Mouse (Mus musculus) urinary bladder, postnatal 14 days (tissue): ENCODE data around the gene Tas2r143.

Experiments
- DNase-seq: peaks from one replicate; pipeline ENCODE4 v3.0.0; 2021; ENCODE audit warnings: low spot score

Gene Tas2r143

DNA sequence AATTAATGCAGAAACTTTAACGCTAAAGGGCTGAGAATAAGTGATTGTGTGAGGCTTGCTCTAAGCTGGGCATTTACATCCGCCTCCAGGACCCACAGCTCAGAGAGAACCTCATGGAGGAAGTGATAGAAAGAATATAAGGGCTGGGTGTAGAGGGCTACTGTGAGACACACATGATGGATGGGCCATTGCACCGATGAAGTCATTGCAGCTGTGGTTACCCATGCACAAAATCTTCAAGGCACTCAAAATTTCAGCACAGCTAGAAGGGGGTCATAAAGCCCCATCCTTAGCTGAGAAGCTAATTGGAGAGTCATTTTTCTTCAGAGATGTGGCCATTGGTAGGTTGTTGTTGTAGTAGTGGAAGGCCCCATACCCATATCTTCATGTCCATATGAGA is 1.8 kb upstream of the Tas2r143 start:
- no peak for DNase-seq

DNA sequence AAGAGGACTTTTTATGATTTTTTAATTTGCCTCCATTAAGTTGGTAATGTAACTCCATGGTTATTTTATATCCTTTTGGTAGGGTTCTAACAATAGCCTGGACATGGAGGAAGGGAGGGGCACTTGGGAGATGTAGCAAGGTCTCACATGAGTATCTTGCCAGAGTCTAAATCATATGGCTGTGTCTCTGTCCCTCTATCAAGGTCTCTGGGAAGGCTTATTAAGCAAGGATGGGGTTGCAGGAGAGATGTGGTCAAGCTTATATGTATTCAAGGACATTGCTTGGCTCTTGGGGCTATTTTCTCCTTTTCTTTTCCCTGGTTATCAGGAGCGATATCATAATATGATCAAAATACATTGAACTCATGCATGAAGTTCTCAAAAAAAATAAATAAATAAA is 1.0 kb upstream of the Tas2r143 start:
- DNase-seq = no peak

DNA sequence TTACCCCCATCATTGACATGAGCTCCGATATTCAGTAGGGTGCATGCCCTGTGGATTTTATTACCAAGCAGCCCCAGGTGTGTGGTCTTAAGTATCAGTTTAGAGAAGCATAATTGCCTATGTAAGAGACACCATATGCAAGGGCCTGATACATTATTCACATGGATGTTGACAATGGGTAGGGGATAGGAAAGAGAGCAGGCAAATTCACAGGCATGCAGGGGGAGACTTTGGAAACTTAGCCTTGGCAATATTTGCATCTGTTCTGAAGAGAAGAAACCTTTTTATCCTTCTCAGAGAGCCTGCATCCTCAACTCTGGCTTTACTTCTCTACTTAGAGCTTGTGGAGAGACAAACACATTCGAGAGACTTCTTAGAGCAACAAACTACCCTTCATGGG is 5.1 kb downstream of the Tas2r143 start, which contains the start of gene Tas2r135:
Gene Tas2r135 (plus strand): TSS at position 301 of the 400 bp plus-strand sequence.
- no peak for DNase-seq

DNA sequence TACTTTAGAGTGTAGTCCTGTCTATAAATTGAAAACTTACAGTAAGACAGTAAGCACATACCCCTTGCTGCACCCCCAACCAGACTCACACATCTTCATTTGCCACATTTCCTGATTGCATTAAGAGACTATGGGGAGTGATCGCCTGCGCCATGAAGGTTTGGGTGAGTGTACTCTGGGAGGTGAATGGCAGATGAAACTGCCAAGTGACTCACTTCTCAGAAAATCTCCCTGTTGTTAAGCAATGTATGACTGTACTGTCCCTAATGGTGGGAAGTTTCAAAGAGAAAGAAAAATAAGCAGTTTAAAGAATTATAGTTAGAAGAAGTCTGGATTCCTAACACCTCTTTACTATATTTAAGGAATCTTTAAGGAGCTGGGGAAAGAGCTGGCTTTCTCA is 19.4 kb downstream of the Tas2r143 start:
- no peak for DNase-seq

DNA sequence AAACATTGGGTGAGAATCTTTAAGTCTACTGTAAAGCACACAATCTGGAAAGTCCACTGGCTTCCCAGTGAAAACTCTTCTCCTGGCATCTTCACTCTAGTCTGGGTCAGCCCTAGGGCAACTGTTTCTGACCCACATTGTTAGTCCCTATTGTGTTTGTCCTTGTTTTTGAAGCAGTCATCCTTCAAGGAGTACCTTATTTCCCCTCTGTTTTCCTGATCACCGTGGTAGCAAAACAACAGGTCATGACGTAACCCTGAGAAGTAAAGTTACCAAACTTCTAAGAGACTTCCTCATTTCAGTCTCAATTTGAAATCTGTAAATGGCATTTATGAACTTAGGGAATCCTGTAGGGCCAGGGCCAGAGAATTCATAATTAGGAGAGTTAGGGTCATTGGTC is 21.4 kb downstream of the Tas2r143 start:
- no peak for DNase-seq

DNA sequence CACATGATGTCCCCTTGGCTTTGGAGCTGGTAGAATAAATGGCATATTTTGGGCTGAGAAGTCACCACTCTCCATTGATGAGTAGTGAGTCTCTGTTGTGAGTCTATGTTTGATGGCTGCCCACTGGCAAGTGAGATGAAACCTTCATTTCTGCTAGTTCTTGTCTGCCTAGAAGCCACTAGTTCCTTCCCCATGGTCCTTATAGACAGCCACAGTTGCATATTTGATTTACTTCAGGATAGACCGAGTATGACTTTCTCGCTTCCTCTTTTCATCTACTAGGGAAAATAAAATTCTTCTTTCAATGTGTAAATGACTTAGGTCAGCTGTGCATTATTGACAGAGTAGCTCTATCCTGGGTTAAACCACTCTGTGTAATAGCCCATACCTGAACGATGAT is 24.4 kb downstream of the Tas2r143 start:
- no peak for DNase-seq

DNA sequence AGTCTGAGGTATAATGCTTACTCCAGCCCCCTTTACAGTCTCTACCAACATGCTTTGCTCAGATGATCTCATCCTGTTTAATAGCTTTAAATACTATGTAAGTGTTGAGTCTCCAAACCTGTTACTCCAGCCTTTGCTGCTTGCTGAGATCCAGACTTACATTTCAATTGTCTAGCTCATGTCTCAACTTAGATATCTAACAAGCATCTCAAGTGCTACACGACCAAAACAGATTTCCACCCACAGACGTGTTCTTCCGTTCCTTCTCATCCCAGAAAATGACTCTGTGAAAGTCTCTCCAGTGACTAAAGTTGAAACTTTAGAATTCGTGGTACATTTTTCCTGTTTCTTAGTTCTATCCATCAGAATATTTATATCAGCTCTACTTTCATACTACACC is 26.3 kb downstream of the Tas2r143 start:
- DNase-seq = no peak

DNA sequence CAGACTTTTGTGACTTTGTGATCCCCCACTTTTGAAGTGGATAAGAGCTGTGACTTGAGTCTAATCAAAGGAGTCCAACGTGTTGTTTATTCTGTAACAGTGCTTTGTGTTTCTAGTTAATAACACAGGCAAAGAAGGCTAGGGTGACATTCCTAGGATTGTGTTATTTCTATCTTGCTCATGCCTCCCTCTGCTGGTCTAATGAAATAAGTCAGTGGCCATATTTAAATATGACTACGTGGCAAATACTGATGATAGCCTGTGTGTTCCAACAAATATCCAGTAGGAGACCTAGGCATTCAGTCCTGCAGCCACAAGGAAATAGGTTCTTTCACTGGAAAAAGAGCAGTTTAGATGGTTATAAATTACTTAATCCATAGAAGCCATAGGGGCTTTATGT is 33.5 kb downstream of the Tas2r143 start:
- no peak for DNase-seq

DNA sequence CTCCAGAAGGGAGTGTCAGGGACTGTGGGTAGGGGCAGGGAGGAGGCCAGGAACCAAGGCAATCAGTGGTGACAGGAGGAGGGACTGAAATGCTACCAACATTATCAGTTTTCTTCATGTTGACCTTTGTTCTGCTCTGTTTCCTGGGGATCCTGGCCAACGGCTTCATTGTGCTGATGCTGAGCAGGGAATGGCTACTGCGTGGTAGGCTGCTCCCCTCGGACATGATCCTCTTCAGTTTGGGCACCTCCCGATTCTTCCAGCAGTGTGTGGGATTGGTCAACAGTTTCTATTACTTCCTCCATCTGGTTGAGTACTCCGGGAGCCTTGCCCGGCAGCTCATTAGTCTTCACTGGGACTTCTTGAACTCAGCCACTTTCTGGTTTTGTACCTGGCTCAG is 34.4 kb downstream of the Tas2r143 start, which contains the start of gene Tas2r126:
Gene Tas2r126 (plus strand): TSS at position 90 of the 400 bp plus-strand sequence.
- DNase-seq = no peak

DNA sequence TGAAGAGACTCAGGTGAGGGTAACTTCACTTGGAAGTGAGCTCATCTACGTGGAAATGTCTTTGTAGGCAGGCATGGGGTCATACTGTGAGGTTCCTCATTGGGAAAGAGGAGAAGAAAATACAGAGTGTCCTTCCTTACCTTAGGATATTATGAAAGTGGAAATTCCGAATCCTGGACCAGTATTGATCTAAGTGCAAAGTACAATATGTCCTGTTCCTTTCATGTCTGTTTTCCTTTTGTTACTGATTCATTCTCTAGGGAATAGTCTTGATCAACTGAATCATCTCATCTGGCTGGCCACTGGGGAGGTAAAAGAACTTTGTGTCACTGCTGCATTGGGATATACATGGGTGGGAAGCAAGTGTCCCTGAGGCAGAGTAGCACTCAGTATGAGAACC is 35.5 kb downstream of the Tas2r143 start:
- DNase-seq = no peak

DNA sequence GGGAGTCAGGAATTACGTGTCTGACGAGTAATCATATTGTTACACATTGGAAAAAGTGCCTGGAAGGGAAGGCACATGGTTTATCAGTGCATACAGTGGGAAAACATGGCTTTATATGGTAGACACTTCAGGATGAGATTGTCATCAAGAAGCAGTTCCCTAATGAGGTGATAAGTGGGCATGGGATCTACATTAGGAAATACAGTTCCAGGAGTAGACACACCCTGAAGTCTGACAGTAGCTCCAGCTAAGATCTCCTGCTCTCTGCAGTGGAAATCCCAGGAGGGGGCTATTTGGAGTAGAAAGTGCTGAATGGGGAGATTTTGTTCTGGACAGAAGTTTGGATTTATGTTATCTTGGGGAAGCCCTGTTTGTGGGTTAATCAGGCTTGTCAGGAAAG is 41.4 kb downstream of the Tas2r143 start:
- no peak for DNase-seq

DNA sequence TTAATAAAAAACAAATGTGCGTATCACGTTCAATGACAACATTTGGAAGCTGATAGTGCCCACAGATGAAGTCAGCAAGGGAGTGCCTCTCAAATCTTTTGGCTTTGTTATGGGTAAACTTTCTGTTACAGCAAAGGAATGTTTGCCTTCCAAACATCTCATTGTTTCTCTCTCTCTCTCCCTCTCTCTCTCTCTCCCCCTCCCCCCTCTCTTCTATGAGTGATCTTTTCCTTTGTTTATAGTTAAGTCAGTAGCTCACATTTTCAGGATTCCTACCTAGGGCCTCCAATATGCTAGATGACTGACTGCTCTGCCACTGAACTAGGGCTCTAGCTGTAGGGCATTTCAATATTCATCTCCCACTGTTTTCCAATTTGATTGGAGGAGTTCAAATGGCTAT is 44.5 kb downstream of the Tas2r143 start:
- DNase-seq = no peak

DNA sequence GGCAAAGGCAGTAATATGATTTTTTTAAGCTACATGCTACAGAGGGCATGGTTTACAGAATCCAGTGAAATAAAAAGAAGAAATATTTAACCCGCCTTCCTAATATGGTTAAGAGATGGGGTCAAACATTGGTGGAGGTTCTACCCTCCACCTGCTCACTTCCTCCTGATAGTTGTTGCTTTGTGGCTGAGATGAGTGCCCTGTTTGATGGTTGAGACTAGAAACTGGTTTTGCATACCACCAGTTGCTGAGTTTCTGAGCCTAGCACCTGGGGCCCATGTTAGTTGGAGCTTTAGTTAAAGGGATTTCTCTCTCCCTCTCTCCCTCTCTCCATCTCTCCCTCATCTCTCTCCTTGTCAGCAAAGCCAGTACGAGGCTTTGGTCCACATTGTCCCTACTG is 47.3 kb downstream of the Tas2r143 start:
- DNase-seq = no peak
